Mouse (Mus musculus) megakaryocyte, embryonic 14.5 days (primary cell): ENCODE measurements around the gene Slc4a1.

Experiments
- FLI1 ChIP-seq: IDR thresholded peaks from 2 replicates; pipeline ENCODE4 v1.6.1; 2012; ENCODE audit warnings: low read length, inconsistent platforms, mixed read lengths
- GATA1 ChIP-seq: IDR thresholded peaks from 3 replicates; pipeline ENCODE4 v1.6.1; 2012; ENCODE audit warnings: mixed read lengths, low read length, inconsistent platforms, borderline replicate concordance

- TF ChIP-seq GATA1 (no peak), FLI1 (no peak)
These were observed 17.2 kb downstream of the Slc4a1 start for GRCm38 (mm10) chr11:102348771-102349170.
